Mouse (Mus musculus) forebrain, postnatal 0 days (tissue): ENCODE measurements around the gene Lekr1. TPM values are rescaled to one million over a fixed set of nuclear protein-coding genes. Genes with fewer than 3 reads are reported as not detected.

Source experiments
- ATAC-seq: fragments of 200-750 bp; cut with Nextera tagmentation; 2 replicates; pipeline ENCODE4 v1.8.0; 2017; ENCODE audit warnings: mild to moderate bottlenecking, moderate library complexity
- DNase-seq: peaks from one replicate; pipeline ENCODE4 v3.0.0-alpha.2; 2015
- H3K27ac ChIP-seq: fragments of 300-500 bp; sonication (generic); 2 replicates; pipeline ENCODE4 v1.5.1; 2014; ENCODE audit warnings: low read depth, mild to moderate bottlenecking, antibody characterized with exemption, low read length, moderate library complexity, mixed read lengths
- H3K27me3 ChIP-seq: fragments of 300-500 bp; sonication (generic); 2 replicates; pipeline ENCODE4 v1.6.1; 2014; ENCODE audit warnings: mild to moderate bottlenecking, low read length, mixed read lengths; ENCODE audit not compliant: insufficient read depth
- H3K36me3 ChIP-seq: fragments of 300-500 bp; sonication (generic); 2 replicates; pipeline ENCODE4 v1.6.1; 2014; ENCODE audit warnings: mild to moderate bottlenecking, moderate library complexity; ENCODE audit not compliant: insufficient read depth
- H3K4me1 ChIP-seq: fragments of 300-500 bp; sonication (generic); 2 replicates; pipeline ENCODE4 v1.6.1; 2014; ENCODE audit warnings: antibody characterized with exemption; ENCODE audit not compliant: insufficient read depth
- H3K4me2 ChIP-seq: fragments of 300-500 bp; sonication (generic); 2 replicates; pipeline ENCODE4 v1.6.1; 2014; ENCODE audit warnings: low read depth, mild to moderate bottlenecking, moderate library complexity
- H3K4me3 ChIP-seq: fragments of 300-500 bp; sonication (generic); 2 replicates; pipeline ENCODE4 v1.5.1; 2014; ENCODE audit warnings: low read depth, low read length, mixed read lengths
- H3K9ac ChIP-seq: fragments of 300-500 bp; sonication (generic); 2 replicates; pipeline ENCODE4 v1.6.1; 2014; ENCODE audit warnings: mild to moderate bottlenecking
- H3K9me3 ChIP-seq: fragments of 300-500 bp; sonication (generic); 2 replicates; pipeline ENCODE4 v1.6.1; 2016; ENCODE audit warnings: low read length
- CTCF ChIP-seq: sonication (generic); IDR thresholded peaks from 2 replicates; pipeline ENCODE4 v1.5.1; 2016; ENCODE audit warnings: antibody characterized with exemption, control low read depth, low read depth
- WGBS: fragments of 180-500 bp; shearing (Covaris S2); extraction: QIAGEN DNeasy Blood & Tissue Kit; methylation state at CpG from one replicate; pipeline ENCODE4 v1.1.7; 2014; 5-methylcytosine and 5-hydroxymethylcytosine counted together
- polyA plus RNA-seq: library from polyadenylated mRNA; unstranded; fragments of >200 nt; fragmentation: Nextera tagmentation; extraction: Ambion mirVana; gene quantifications from 2 replicates; pipeline ENCODE4 v1.2.1, GENCODE M21; 2015
- total RNA-seq: library from RNA; depleted of rRNA; stranded (reverse); fragments of >200 nt; gene quantifications from 2 replicates; pipeline ENCODE4 v1.2.3, GENCODE M21; 2014; rRNA removed

The Lekr1 gene
- total RNA-seq (4.5 and 4.8 TPM in 2 replicates), polyA plus RNA-seq (2.9 and 3.8 TPM in 2 replicates)

- H3K4me2 ChIP-seq, result peak within 1 kb of the TSS; percentile 72
- peak within 1 kb of the TSS; percentile 76 for H3K27ac ChIP-seq
- H3K9me3 ChIP-seq, result no peaks in the 10 kb centered on the region
- no peak for TF ChIP-seq CTCF
- peak; percentile 94 for DNase-seq
- peaks cover 4% of the 10 kb centered on the region; the same call in 1 of the 2 replicates for H3K4me1 ChIP-seq
- peak; percentile 96 for ATAC-seq
- H3K4me3 ChIP-seq, result peak within 1 kb of the TSS; percentile 74
- peak within 1 kb of the TSS; percentile 59 for H3K9ac ChIP-seq
- 1% methylated on average over 71 of the region's 73 CpGs for WGBS
- no peaks in the 10 kb centered on the region for H3K36me3 ChIP-seq
- H3K27me3 ChIP-seq, result no peaks in the 10 kb centered on the region
Measured at GRCm38 (mm10) chr3:65665977-65666766, at the start of gene Lekr1. TSS of gene Lekr1 (plus strand) at chr3:65666228.

DNA sequence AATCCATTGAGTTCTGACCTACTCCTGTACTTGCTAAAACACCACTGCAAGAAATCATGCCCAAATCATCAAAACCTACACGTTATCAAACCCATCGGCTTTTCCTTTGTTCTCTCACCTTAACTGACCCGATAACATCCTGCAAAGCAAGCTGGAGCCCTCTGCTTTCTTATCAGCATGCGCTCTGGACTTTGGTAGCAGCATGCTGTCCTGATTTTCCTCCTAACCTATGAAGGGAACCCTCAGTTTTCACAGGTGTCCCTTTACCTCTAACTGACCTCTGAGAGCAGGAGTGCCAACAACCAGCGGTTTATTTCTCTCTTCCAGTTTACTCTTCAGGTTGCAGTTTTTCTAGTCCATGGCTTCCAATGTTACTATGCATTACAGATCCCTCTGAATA lies 48.5 kb upstream of the Lekr1 start:
- WGBS, result 77% methylated on average over 5 of the region's 5 CpGs
- no peak for TF ChIP-seq CTCF
- H3K4me3 ChIP-seq, result no peak overlapping the region
- no peak overlapping the region for H3K4me2 ChIP-seq
- DNase-seq (no peak), ATAC-seq (no peak)
- H3K9me3 ChIP-seq, result no peaks in the 10 kb centered on the region
- H3K36me3 ChIP-seq, result no peaks in the 10 kb centered on the region
- H3K27me3 ChIP-seq, result no peaks in the 10 kb centered on the region
- H3K4me1 ChIP-seq, result peaks cover 4% of the 10 kb centered on the region; the same call in 1 of the 2 replicates
- H3K27ac ChIP-seq, result no peak overlapping the region
- H3K9ac ChIP-seq, result no peak overlapping the region

DNA sequence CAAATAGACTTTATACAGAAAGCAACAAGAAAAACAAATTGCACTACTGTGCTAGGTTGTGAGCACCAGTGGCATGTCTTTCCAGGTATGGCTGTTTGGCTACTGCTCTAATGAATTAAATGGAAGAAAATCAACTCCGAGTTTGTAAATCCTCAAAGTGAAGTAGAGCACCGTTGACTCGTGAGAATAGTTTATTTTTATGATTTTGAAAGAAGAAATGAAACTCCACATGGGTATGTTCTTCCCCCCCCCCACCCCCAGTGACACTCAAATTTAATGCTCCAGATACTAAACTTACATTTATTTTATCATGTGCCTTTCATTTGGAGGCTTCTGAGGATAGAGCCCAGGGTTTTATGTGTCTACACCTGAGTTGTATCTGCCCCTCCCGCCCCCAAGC lies 46.7 kb upstream of the Lekr1 start:
- H3K4me2 ChIP-seq, result no peak overlapping the region
- H3K9me3 ChIP-seq, result 0 out of 2 replicates have a peak, but pooled peaks cover 5% of the 10 kb centered on the region
- H3K27ac ChIP-seq, result no peak overlapping the region
- H3K36me3 ChIP-seq, result no peaks in the 10 kb centered on the region
- TF ChIP-seq CTCF, result no peak
- no peaks in the 10 kb centered on the region for H3K4me1 ChIP-seq
- ATAC-seq (no peak), DNase-seq (no peak)
- H3K9ac ChIP-seq, result no peak overlapping the region
- whole genome bisulfite sequencing, result 93% methylated on average over 4 of the region's 4 CpGs
- no peak overlapping the region for H3K4me3 ChIP-seq
- H3K27me3 ChIP-seq, result no peaks in the 10 kb centered on the region

- Histone ChIP-seq H3K4me1 (no peaks in the 10 kb centered on the region), H3K27me3 (no peaks in the 10 kb centered on the region), H3K9me3 (0 out of 2 replicates have a peak, but pooled peaks cover 5% of the 10 kb centered on the region), H3K4me3 (no peak overlapping the region), H3K9ac (no peak overlapping the region), H3K27ac (no peak overlapping the region), H3K36me3 (no peaks in the 10 kb centered on the region), H3K4me2 (no peak overlapping the region)
- DNase-seq, result no peak
- ATAC-seq, result no peak
- 96% methylated on average over 6 of the region's 6 CpGs for WGBS
- no peak for TF ChIP-seq CTCF
Measured at GRCm38 (mm10) chr3:65623057-65623456, 43.0 kb upstream of the Lekr1 start.

- no peak for TF ChIP-seq CTCF
- 68% methylated on average over 8 of the region's 8 CpGs for WGBS
- ATAC-seq, result no peak
Measured at GRCm38 (mm10) chr3:65625496-65626289, 40.3 kb upstream of the Lekr1 start.

GRCm38 (mm10) chr3:65626290-65626914 lies 39.6 kb upstream of the Lekr1 start:
- no peak overlapping the region for H3K27ac ChIP-seq
- no peaks in the 10 kb centered on the region for H3K27me3 ChIP-seq
- no peak overlapping the region for H3K4me2 ChIP-seq
- H3K9ac ChIP-seq, result no peak overlapping the region
- WGBS, result 79% methylated on average over 7 of the region's 7 CpGs
- H3K9me3 ChIP-seq, result 0 out of 2 replicates have a peak, but pooled peaks cover 5% of the 10 kb centered on the region
- DNase-seq (no peak), ATAC-seq (no peak)
- no peaks in the 10 kb centered on the region for H3K36me3 ChIP-seq
- no peaks in the 10 kb centered on the region for H3K4me1 ChIP-seq
- no peak for TF ChIP-seq CTCF
- H3K4me3 ChIP-seq, result no peak overlapping the region

More at GRCm38 (mm10) chr3:65625496-65626289, 40.3 kb upstream of the Lekr1 start:
- no peaks in the 10 kb centered on the region for H3K27me3 ChIP-seq
- H3K4me3 ChIP-seq, result no peak overlapping the region
- no peaks in the 10 kb centered on the region for H3K4me1 ChIP-seq
- H3K9me3 ChIP-seq, result 0 out of 2 replicates have a peak, but pooled peaks cover 5% of the 10 kb centered on the region
- H3K4me2 ChIP-seq, result no peak overlapping the region
- no peak for DNase-seq
- H3K27ac ChIP-seq, result no peak overlapping the region
- no peak overlapping the region for H3K9ac ChIP-seq
- no peaks in the 10 kb centered on the region for H3K36me3 ChIP-seq
